Mouse (Mus musculus) 416B (cell line): ENCODE results near the gene Klrk1.
"Not testable (repeated sequence)": the region's sequence is repeated elsewhere in the genome, so short reads cannot be mapped to it uniquely, and the experiment has no call there.

ENCODE experiments used
- DNase-seq: peaks from one replicate; pipeline ENCODE4 v3.0.0; 2011; ENCODE audit warnings: low read depth

Gene Klrk1

DNA sequence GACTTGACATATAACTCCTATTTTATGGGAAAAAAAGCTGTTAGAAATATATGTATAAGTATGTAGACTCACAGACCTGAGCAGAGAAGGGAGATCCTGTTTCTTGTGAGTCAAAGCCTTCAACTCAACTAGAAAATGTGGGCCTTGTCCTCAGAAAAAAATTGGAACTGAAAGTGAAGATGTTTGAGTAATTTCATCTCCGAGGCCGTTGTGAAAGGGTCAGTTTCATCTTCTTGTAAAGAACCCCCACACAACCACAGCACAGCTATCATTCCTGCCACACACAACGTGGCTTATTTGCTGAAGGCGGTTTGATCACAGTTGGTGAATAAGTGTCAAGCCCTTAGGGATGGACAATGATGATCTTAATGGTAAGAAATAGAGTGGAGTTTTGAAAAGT, at the start of gene Klrk1:
Gene Klrk1, minus strand, starts transcription at position 130 of the 400 bp plus-strand sequence.
- DNase-seq, result peak; percentile 44

DNA sequence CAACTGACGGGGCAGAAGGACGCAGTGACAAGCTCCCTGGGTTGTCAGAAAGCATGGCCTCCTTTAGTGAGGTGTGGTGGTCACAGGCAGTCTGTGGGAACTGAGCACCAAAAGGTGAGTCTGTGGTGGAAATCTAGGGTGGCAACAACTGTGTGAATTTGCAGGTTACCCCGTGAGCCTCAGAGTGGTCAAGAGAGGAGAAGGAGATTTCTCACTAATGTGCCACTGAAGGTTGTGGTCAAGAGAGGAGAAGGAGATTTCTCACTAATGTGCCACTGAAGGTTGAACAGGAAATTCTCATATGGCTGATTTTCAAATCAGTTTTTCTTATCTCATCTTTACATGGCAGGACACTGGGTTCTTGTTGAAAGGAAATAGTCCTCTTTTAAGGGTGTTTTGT, 37.6 kb upstream of the Klrk1 start:
- not testable (repeated sequence) for DNase-seq

DNA sequence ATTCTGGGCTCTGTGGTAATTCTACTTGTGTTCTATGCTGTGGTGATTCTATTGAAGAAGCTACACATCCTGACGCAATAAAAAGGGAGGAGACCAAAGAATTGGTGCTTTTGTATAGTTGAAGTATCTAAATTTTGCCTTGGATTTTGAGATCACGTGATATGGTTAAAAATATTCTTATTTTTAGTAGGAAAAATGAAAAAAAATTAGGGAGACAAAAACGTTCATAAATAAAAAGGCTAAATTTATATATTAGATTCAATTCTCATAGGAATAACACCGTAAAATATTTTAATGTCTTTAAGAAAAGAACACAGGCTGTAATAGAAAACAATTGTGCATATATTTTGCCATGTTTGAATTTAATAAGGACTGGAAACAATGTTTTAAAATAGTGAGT, 36.9 kb upstream of the Klrk1 start, which contains the start of gene Klrc2:
Gene Klrc2, minus strand, starts transcription at position 101 of the 400 bp plus-strand sequence.
- peak; percentile 52 for DNase-seq

DNA sequence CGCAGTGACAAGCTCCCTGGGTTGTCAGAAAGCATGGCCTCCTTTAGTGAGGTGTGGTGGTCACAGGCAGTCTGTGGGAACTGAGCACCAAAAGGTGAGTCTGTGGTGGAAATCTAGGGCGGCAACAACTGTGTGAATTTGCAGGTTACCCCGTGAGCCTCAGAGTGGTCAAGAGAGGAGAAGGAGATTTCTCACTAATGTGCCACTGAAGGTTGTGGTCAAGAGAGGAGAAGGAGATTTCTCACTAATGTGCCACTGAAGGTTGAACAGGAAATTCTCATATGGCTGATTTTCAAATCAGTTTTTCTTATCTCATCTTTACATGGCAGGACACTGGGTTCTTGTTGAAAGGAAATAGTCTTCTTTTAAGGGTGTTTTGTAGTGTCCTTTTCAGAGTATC, 20.4 kb upstream of the Klrk1 start:
- not testable (repeated sequence) for DNase-seq

DNA sequence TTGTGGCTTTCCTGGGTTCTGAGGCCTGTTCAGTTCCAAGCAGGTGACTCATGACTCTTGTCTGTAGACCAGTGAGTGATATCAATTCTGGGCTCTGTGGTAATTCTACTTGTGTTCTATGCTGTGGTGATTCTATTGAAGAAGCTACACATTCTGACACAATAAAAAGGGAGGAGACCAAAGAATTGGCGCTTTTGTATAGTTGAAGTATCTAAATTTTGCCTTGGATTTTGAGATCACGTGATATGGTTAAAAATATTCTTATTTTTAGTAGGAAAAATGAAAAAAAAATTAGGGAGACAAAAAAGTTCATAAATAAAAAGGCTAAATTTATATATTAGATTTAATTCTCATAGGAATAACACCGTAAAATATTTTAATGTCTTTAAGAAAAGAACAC, 19.6 kb upstream of the Klrk1 start, which contains the start of gene Klrc3:
Gene Klrc3, minus strand, starts transcription at position 101 of the 400 bp plus-strand sequence.
- DNase-seq, result peak; percentile 8

DNA sequence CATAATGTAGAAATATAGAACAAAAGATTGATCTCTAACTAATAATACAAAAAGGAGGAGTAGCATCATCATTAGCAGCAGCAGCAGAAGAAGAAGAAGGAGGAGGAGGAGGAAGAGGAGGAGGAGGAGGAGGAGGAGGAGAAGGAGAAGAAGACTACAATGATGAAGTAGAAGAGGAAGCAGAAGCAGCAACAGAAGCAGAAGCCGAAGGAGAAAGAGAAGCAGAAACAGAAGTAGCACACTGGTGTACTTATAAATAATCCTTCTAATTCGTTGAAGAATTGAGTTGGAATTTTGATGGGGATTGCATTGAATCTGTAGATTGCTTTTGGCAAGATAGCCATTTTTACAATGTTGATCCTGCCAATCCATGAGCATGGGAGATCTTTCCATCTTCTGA, 7.4 kb upstream of the Klrk1 start:
- DNase-seq, result not testable (repeated sequence)

DNA sequence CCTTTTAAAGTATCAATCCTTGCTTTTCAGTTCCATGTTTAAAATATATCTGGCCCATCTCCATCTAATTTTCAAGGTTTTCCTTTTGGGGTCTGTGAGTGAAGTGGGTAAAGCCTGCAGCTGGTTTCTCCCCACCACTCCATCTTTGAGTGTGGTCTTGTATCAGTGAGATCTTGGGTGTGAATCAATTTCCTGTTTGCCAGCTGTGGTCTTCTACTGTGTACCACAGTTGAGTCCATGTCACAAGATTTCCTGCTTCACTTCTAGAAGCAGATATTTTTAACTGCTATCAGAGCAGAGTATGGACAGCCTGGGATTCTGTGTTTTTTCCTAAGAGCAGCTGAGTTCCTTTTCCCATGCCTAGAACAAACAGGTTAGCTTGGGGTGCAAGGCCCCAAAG, 15.3 kb downstream of the Klrk1 start:
- peak; percentile 96 for DNase-seq

DNA sequence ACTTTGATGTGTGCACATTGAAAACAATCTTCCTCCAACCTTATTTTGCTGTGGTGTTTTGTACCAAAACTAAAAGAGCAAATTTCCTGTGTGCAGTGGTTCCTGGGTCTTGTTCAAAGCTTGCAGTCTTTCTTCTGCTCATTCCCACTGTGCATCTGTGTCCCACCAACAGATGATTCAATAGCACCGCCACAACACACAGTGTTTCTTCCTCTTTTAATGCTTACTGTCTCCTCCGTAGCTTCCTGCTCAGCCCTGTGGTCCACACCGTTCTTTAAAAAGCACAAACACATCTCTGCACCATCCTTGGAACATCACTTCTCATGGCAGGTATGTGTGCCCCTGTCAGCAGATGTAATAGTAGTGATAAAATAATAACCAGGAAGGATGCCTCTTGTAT, 32.2 kb downstream of the Klrk1 start, which contains the start of gene Klrd1:
Gene Klrd1, plus strand, starts transcription at position 275 of the 400 bp plus-strand sequence.
- DNase-seq, result peak; percentile 63

DNA sequence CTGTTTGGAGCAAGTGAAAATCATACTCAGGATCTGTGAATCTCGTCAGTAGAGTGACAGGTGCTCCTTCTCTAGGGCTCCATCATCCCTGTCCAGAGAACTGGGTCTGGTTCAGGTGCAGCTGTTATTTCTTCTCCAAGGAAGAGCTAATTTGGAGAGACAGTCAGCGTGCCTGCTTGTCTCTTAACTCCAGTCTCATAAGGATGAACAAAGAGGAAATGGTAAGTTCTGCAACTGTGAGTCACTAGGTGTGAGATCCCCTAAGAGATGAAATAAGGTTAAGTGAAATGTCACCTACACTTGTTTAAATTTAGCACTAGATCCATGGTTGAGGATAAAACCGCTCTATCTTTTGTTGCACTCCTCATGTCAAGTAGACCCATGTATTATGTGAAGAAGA, 40.6 kb downstream of the Klrk1 start:
- peak; percentile 23 for DNase-seq

DNA sequence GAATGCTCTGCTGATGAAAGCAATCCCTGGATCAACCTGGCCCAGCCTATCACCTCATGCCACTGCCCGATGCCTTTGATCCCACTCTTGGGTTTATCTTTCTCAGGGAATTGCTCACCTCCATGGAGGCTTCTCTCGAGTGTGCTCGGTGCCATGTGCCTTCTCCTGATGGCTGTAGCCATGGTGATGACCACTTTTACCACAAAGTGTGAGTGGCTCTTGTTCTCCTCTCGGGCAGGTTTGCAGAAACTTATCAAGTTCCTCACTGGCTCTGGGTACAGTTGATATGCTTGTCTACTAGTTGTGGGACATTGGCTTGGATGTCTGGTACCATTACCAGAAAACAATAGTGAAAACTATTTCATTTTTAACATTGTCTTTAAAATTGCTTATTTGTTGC, 41.8 kb downstream of the Klrk1 start:
- DNase-seq, result peak; percentile 54

DNA sequence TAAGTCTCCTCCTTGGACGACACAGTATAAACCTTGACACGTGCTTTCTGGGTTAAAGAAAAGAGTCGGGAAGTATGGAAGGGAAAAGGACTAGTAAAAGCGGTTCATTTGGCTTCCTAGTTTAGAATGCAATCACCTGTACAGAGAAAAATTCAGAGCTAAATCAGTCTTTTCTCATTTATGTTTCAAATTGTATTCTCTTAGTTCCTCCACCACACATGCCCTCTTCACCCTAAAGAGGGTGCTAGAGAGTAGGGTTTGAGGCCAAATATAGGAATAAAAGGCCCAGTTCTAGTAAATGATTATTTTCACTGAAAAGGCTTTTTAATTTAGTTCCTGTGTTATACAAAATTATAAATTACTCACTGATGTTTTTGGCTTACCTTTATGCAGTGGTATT, 42.4 kb downstream of the Klrk1 start:
- DNase-seq, result peak; percentile 73

DNA sequence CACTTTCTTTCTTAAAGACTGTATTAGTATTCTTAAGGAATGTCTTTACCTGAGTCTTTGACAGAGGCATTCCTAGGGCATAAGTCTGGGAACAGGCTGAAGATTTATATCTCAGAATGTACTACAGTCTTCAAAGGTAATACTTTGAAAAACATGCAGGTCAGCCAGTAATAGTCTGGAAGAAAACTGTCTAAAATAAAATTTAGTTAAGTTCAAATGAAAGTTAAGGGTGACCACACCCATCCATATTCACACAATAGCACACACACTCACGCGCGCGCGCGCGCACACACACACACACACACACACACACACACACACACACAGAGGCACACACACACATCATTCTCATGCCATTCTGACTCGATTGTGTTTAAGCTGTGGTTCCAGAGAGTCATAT, 46.1 kb downstream of the Klrk1 start, which contains the start of gene Klre1:
Gene Klre1, plus strand, starts transcription at position 301 of the 400 bp plus-strand sequence.
- DNase-seq, result no peak

DNA sequence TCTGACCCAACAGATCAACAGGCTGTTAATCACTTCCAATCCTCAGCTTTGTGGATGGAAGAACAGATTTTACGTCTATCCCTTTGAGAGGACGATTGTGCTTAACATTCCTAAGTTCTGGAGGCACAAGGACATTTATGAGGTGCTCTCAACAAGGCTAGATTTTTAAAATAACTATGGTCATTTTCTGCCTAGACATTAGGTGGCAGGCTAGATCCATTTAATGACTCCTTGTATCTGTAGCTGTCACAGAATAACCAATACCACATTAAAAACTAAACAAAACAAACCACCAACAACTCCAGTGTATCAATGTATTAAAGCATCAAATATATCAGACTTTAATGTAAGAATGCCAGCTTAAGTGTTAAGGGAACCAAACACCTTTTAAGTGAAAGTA, 48.3 kb downstream of the Klrk1 start:
- DNase-seq, result peak; percentile 59

DNA sequence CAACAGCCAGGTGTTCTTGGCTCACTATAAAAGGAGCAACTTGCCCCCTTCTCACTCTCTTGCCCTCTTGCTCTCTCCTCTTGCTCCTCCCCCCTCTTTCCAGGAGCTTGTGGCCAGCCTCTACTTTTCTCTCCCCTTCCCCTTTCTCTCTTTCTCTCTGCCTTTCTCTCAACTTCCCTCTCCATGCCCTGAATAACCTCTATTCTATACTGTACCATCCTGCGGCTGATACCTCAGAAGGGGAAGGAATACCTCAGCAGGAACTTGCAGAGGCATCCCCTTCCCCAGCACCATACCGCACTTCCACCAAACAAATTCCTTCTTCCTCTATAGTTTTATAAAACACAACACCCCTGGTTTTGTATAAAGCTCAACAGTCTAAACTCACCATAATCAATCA, 58.4 kb downstream of the Klrk1 start:
- no peak for DNase-seq
